Mouse (Mus musculus): Measurements from ENCODE around the gene Grid2ip. TPM values are rescaled to one million over a fixed set of nuclear protein-coding genes. Genes with fewer than 3 reads are reported as not detected.
A peak's percentile ranks its signal among the peaks of the same experiment; 100 is the strongest.

Grid2ip gene
- polyA plus RNA-seq, 1 experiment from 2014 or later = 0.77 TPM

- Histone ChIP-seq H3K4me1 (ENCODE audit: control insufficient read depth, insufficient read depth, low read length) (peaks cover 13% of the 10 kb centered on the region), H3K27ac (ENCODE audit: low read depth, low read length) (no peak overlapping the region), H3K27me3 (ENCODE audit: control insufficient read depth, insufficient read depth, low read length) (no peaks in the 10 kb centered on the region), H3K9ac (ENCODE audit: low read depth, low read length) (no peak overlapping the region), H3K9me3 (replicated peaks; ENCODE audit: control insufficient read depth, low read length) (no peaks in the 10 kb centered on the region), H3K36me3 (ENCODE audit: control insufficient read depth, insufficient read depth, low read length) (peaks cover 17% of the 10 kb centered on the region), H3K4me2 (no peak overlapping the region), H3K4me3 (ENCODE audit: low read depth, low read length) (no peak overlapping the region)
- 89% methylated on average over 8 of the region's 8 CpGs for WGBS (ENCODE audit: insufficient replicate concordance)
- ATAC-seq (replicated peaks; ENCODE audit: insufficient number of reproducible peaks, low FRiP score, low TSS enrichment) = no peak
Measured at GRCm38 (mm10) chr5:143317288-143317610, 39.9 kb upstream of the Grid2ip start.

GRCm38 (mm10) chr5:143328690-143329495, 28.2 kb upstream of the Grid2ip start, which contains the start of gene Zdhhc4:
Zdhhc4 (minus strand) TSS chr5:143329256.
- Histone ChIP-seq H3K27me3 (ENCODE audit: control insufficient read depth, insufficient read depth, low read length) (no peaks in the 10 kb centered on the region), H3K4me3 (ENCODE audit: low read depth, low read length) (peak within 1 kb of the TSS; percentile 98), H3K36me3 (ENCODE audit: control insufficient read depth, insufficient read depth, low read length) (peaks cover 1% of the 10 kb centered on the region), H3K9me3 (replicated peaks; ENCODE audit: control insufficient read depth, low read length) (no peaks in the 10 kb centered on the region), H3K4me2 (peak within 1 kb of the TSS; percentile 81), H3K27ac (ENCODE audit: low read depth, low read length) (peak within 1 kb of the TSS; percentile 22; the same call in 1 of the 2 replicates), H3K4me1 (ENCODE audit: control insufficient read depth, insufficient read depth, low read length) (peaks cover 14% of the 10 kb centered on the region), H3K9ac (ENCODE audit: low read depth, low read length) (peak within 1 kb of the TSS; percentile 93)
- 0 out of 2 replicates have a peak, but pooled peaks have one; percentile 57 for ATAC-seq (replicated peaks; ENCODE audit: insufficient number of reproducible peaks, low FRiP score, low TSS enrichment)
- WGBS (ENCODE audit: insufficient replicate concordance) = under 1% methylated on average over 57 of the region's 57 CpGs

GRCm38 (mm10) chr5:143333872-143334271, 23.3 kb upstream of the Grid2ip start:
- Histone ChIP-seq H3K9me3 (replicated peaks; ENCODE audit: control insufficient read depth, low read length) (no peaks in the 10 kb centered on the region), H3K4me1 (ENCODE audit: control insufficient read depth, insufficient read depth, low read length) (peaks cover 7% of the 10 kb centered on the region), H3K27me3 (ENCODE audit: control insufficient read depth, insufficient read depth, low read length) (peaks cover 5% of the 10 kb centered on the region; the same call in 1 of the 2 replicates), H3K9ac (ENCODE audit: low read depth, low read length) (no peak overlapping the region), H3K4me2 (no peak overlapping the region; the same call in 1 of the 2 replicates), H3K4me3 (ENCODE audit: low read depth, low read length) (no peak overlapping the region), H3K36me3 (ENCODE audit: control insufficient read depth, insufficient read depth, low read length) (no peaks in the 10 kb centered on the region), H3K27ac (ENCODE audit: low read depth, low read length) (no peak overlapping the region)
- 11% methylated on average over 5 of the region's 5 CpGs for WGBS (ENCODE audit: insufficient replicate concordance)
- ATAC-seq (replicated peaks; ENCODE audit: insufficient number of reproducible peaks, low FRiP score, low TSS enrichment) = no peak

- WGBS (ENCODE audit: insufficient replicate concordance) = 68% methylated on average over 14 of the region's 14 CpGs
- Histone ChIP-seq H3K4me2 (no peak overlapping the region), H3K36me3 (ENCODE audit: control insufficient read depth, insufficient read depth, low read length) (no peaks in the 10 kb centered on the region), H3K9me3 (replicated peaks; ENCODE audit: control insufficient read depth, low read length) (no peaks in the 10 kb centered on the region), H3K27me3 (ENCODE audit: control insufficient read depth, insufficient read depth, low read length) (peaks cover 5% of the 10 kb centered on the region; the same call in 1 of the 2 replicates), H3K4me3 (ENCODE audit: low read depth, low read length) (no peak overlapping the region), H3K4me1 (ENCODE audit: control insufficient read depth, insufficient read depth, low read length) (peaks cover 7% of the 10 kb centered on the region), H3K9ac (ENCODE audit: low read depth, low read length) (no peak overlapping the region), H3K27ac (ENCODE audit: low read depth, low read length) (no peak overlapping the region)
- ATAC-seq (replicated peaks; ENCODE audit: insufficient number of reproducible peaks, low FRiP score, low TSS enrichment) = no peak
Measured at GRCm38 (mm10) chr5:143334418-143335088, 22.6 kb upstream of the Grid2ip start.

- Histone ChIP-seq H3K36me3 (ENCODE audit: control insufficient read depth, insufficient read depth, low read length) (no peaks in the 10 kb centered on the region), H3K27me3 (ENCODE audit: control insufficient read depth, insufficient read depth, low read length) (peaks cover 5% of the 10 kb centered on the region; the same call in 1 of the 2 replicates), H3K9ac (ENCODE audit: low read depth, low read length) (no peak overlapping the region), H3K27ac (ENCODE audit: low read depth, low read length) (no peak overlapping the region), H3K9me3 (replicated peaks; ENCODE audit: control insufficient read depth, low read length) (no peaks in the 10 kb centered on the region), H3K4me3 (ENCODE audit: low read depth, low read length) (no peak overlapping the region), H3K4me2 (no peak overlapping the region), H3K4me1 (ENCODE audit: control insufficient read depth, insufficient read depth, low read length) (peaks cover 2% of the 10 kb centered on the region; the same call in 1 of the 2 replicates)
- no peak for ATAC-seq (replicated peaks; ENCODE audit: insufficient number of reproducible peaks, low FRiP score, low TSS enrichment)
- 71% methylated on average over 7 of the region's 7 CpGs for WGBS (ENCODE audit: insufficient replicate concordance)
Measured at GRCm38 (mm10) chr5:143335089-143335460, 22.1 kb upstream of the Grid2ip start.

- Histone ChIP-seq H3K9ac (ENCODE audit: low read depth, low read length) (no peak overlapping the region), H3K36me3 (ENCODE audit: control insufficient read depth, insufficient read depth, low read length) (no peaks in the 10 kb centered on the region), H3K4me2 (no peak overlapping the region), H3K27ac (ENCODE audit: low read depth, low read length) (no peak overlapping the region), H3K27me3 (ENCODE audit: control insufficient read depth, insufficient read depth, low read length) (peaks cover 5% of the 10 kb centered on the region; the same call in 1 of the 2 replicates), H3K4me1 (ENCODE audit: control insufficient read depth, insufficient read depth, low read length) (no peaks in the 10 kb centered on the region), H3K4me3 (ENCODE audit: low read depth, low read length) (no peak overlapping the region), H3K9me3 (replicated peaks; ENCODE audit: control insufficient read depth, low read length) (no peaks in the 10 kb centered on the region)
- WGBS (ENCODE audit: insufficient replicate concordance) = 58% methylated on average over 6 of the region's 6 CpGs
- no peak for ATAC-seq (replicated peaks; ENCODE audit: insufficient number of reproducible peaks, low FRiP score, low TSS enrichment)
Measured at GRCm38 (mm10) chr5:143336559-143336958, 20.6 kb upstream of the Grid2ip start.

- WGBS (ENCODE audit: insufficient replicate concordance) = 49% methylated on average over 6 of the region's 6 CpGs
- no peaks in the 10 kb centered on the region for H3K4me1 ChIP-seq (ENCODE audit: control insufficient read depth, insufficient read depth, low read length)
- no peaks in the 10 kb centered on the region for H3K36me3 ChIP-seq (ENCODE audit: control insufficient read depth, insufficient read depth, low read length)
- H3K9me3 ChIP-seq (replicated peaks; ENCODE audit: control insufficient read depth, low read length) = no peaks in the 10 kb centered on the region
- H3K27me3 ChIP-seq (ENCODE audit: control insufficient read depth, insufficient read depth, low read length) = peaks cover 5% of the 10 kb centered on the region; the same call in 1 of the 2 replicates
- ATAC-seq (replicated peaks; ENCODE audit: insufficient number of reproducible peaks, low FRiP score, low TSS enrichment) = no peak
- no peak overlapping the region for H3K4me2 ChIP-seq
- H3K9ac ChIP-seq (ENCODE audit: low read depth, low read length) = no peak overlapping the region
- H3K27ac ChIP-seq (ENCODE audit: low read depth, low read length) = no peak overlapping the region
- H3K4me3 ChIP-seq (ENCODE audit: low read depth, low read length) = no peak overlapping the region
Measured at GRCm38 (mm10) chr5:143339603-143340002, 17.5 kb upstream of the Grid2ip start.

- 75% methylated on average over 8 of the region's 8 CpGs for WGBS (ENCODE audit: insufficient replicate concordance)
- no peak for ATAC-seq (replicated peaks; ENCODE audit: insufficient number of reproducible peaks, low FRiP score, low TSS enrichment)
- H3K4me1 ChIP-seq (ENCODE audit: control insufficient read depth, insufficient read depth, low read length) = no peaks in the 10 kb centered on the region
- H3K9me3 ChIP-seq (replicated peaks; ENCODE audit: control insufficient read depth, low read length) = peaks cover 3% of the 10 kb centered on the region; the same call in 1 of the 2 replicates
- no peak overlapping the region for H3K4me3 ChIP-seq (ENCODE audit: low read depth, low read length)
- no peak overlapping the region for H3K27ac ChIP-seq (ENCODE audit: low read depth, low read length)
- H3K9ac ChIP-seq (ENCODE audit: low read depth, low read length) = no peak overlapping the region
- H3K27me3 ChIP-seq (ENCODE audit: control insufficient read depth, insufficient read depth, low read length) = no peaks in the 10 kb centered on the region
- no peaks in the 10 kb centered on the region for H3K36me3 ChIP-seq (ENCODE audit: control insufficient read depth, insufficient read depth, low read length)
- H3K4me2 ChIP-seq = no peak overlapping the region
Measured at GRCm38 (mm10) chr5:143346367-143346766, 10.8 kb upstream of the Grid2ip start.

Data from heart, embryonic 11.5 days (tissue).